Mouse (Mus musculus) heart, postnatal 0 days (tissue): ENCODE data around the gene Lcat.

ENCODE experiments used
- CTCF ChIP-seq: IDR thresholded peaks from 2 replicates; pipeline ENCODE4 v1.5.1; 2016; ENCODE audit warnings: antibody characterized with exemption, control low read depth, low read depth
- EP300 ChIP-seq: IDR thresholded peaks from 2 replicates; pipeline ENCODE4 v1.6.1; 2016; ENCODE audit warnings: antibody characterized with exemption, low read depth

GRCm38 (mm10) chr8:105975363-105975762 lies 32.2 kb upstream of the Lcat start:
- TF ChIP-seq EP300, result no peak
- TF ChIP-seq CTCF, result no peak
